In genomic region chr8:70768231-70768776, GRCm38 (mm10) we compare ENCODE assay signal across 12 mouse cellular contexts. TPM values are rescaled to one million over a fixed set of nuclear protein-coding genes. Genes with fewer than 3 reads are reported as not detected.
A peak's percentile ranks its signal among the peaks of the same experiment; 100 is the strongest.
DNase-seq lines count a peak whose midpoint lies in the region; ATAC-seq and TF ChIP-seq lines count a peak whose summit lies in the region.
"Had no signal": no experiment of that assay in that cellular context is flagged by ENCODE, and none has a peak within 500 bp of the region (broad histone marks: within the 10 kb centered on the region; RNA-seq: fewer than 3 reads in every experiment).

No protein-coding gene starts in this region.

- H3K9ac ChIP-seq in hindbrain, embryonic 15.5 days = no peak overlapping the region
- no peak overlapping the region for H3K9ac ChIP-seq in hindbrain, embryonic 11.5 days (ENCODE audit: low read depth, low read length)
- H3K9ac ChIP-seq: heart, embryonic 15.5 days; limb, embryonic 13.5 days had no signal

- H3K4me1 ChIP-seq in hindbrain, embryonic 15.5 days (replicated peaks) = peaks cover 41% of the 10 kb centered on the region
- peaks cover 8% of the 10 kb centered on the region for H3K4me1 ChIP-seq in hindbrain, embryonic 11.5 days (replicated peaks; ENCODE audit: control insufficient read depth, insufficient read depth, low read length)
- peaks cover 94% of the 10 kb centered on the region for H3K4me1 ChIP-seq in G1E (ENCODE audit: insufficient read depth, low read depth, low read length)

- no peaks in the 10 kb centered on the region for H3K9me3 ChIP-seq in hindbrain, embryonic 15.5 days
- no peaks in the 10 kb centered on the region for H3K9me3 ChIP-seq in hindbrain, embryonic 11.5 days (ENCODE audit: control insufficient read depth, low read length)
- H3K9me3 ChIP-seq in G1E (replicated peaks) = no peaks in the 10 kb centered on the region
- H3K9me3 ChIP-seq: heart, embryonic 15.5 days; limb, embryonic 13.5 days had no signal

- TF ChIP-seq CTCF in G1E (IDR thresholded peaks at IDR 0.05; ENCODE audit: low read depth, low read length) = no peak
- no peak for TF ChIP-seq CTCF in left cerebral cortex, adult 2 months (IDR thresholded peaks at IDR 0.05)

- ATAC-seq in hindbrain, embryonic 15.5 days (ENCODE audit: low FRiP score, low read depth) = 0 out of 2 replicates have a peak, but pooled peaks have one; percentile 2
- no peak for ATAC-seq in hindbrain, embryonic 11.5 days (ENCODE audit: low FRiP score)
- no peak for ATAC-seq in G1E (ENCODE audit: extremely low read depth, insufficient number of reproducible peaks, low FRiP score, poor library complexity, severe bottlenecking)
- ATAC-seq in frontal cortex, adult (ENCODE audit: low TSS enrichment) = no peak

- no peak overlapping the region for H3K27ac ChIP-seq in hindbrain, embryonic 15.5 days (replicated peaks)
- no peak overlapping the region for H3K27ac ChIP-seq in hindbrain, embryonic 11.5 days (ENCODE audit: low read depth, low read length)
- H3K27ac ChIP-seq in left cerebral cortex, adult 2 months = no peak overlapping the region
- H3K27ac ChIP-seq: heart, embryonic 15.5 days; limb, embryonic 13.5 days had no signal

- intact Hi-C loops in left cerebral cortex, adult 2 months (cut with DNase I) = loop anchor here (2.0 kb wide), 1 partner anchor 70 kb away; the partner anchor contains the start of gene Arrdc2

- H3K4me3 ChIP-seq in hindbrain, embryonic 15.5 days = no peak overlapping the region
- H3K4me3 ChIP-seq in hindbrain, embryonic 11.5 days (ENCODE audit: low read depth, low read length) = no peak overlapping the region
- H3K4me3 ChIP-seq in G1E (ENCODE audit: low read depth, low read length) = peak overlapping the region; percentile 44; the same call in 1 of the 2 replicates
- H3K4me3 ChIP-seq in left cerebral cortex, adult 2 months = no peak overlapping the region
- H3K4me3 ChIP-seq: heart, embryonic 15.5 days; limb, embryonic 13.5 days had no signal

- peaks cover 39% of the 10 kb centered on the region for H3K36me3 ChIP-seq in hindbrain, embryonic 15.5 days
- H3K36me3 ChIP-seq in hindbrain, embryonic 11.5 days (ENCODE audit: control insufficient read depth, insufficient read depth, low read length) = peaks cover 7% of the 10 kb centered on the region; the same call in 1 of the 2 replicates
- H3K36me3 ChIP-seq in G1E (replicated peaks) = peaks cover 82% of the 10 kb centered on the region

- peaks cover 21% of the 10 kb centered on the region for H3K27me3 ChIP-seq in hindbrain, embryonic 15.5 days
- H3K27me3 ChIP-seq in hindbrain, embryonic 11.5 days (ENCODE audit: control insufficient read depth, insufficient read depth, low read length) = no peaks in the 10 kb centered on the region
- no peaks in the 10 kb centered on the region; the same call in 1 of the 2 replicates for H3K27me3 ChIP-seq in G1E (ENCODE audit: insufficient read depth, low read length)
- H3K27me3 ChIP-seq: heart, embryonic 15.5 days; limb, embryonic 13.5 days had no signal

- peak; percentile 55 to 60 for DNase-seq in adrenal gland, adult (ENCODE audit: inconsistent age in 2 of 2, low spot score in 1 of 2)
- DNase-seq in adrenal gland, postnatal 14 days = no peak
- DNase-seq in hindbrain, embryonic 11.5 days (ENCODE audit: low spot score) = no peak
- DNase-seq in G1E (ENCODE audit: low spot score) = no peak
- DNase-seq in spleen, adult 12 weeks (ENCODE audit: low spot score) = peak; percentile 56
- DNase-seq in left cerebral cortex, adult 2 months (ENCODE audit: extremely low spot score in 1 of 2, low spot score in 2 of 2) = no peak
- DNase-seq: adrenal gland, postnatal 25 days; kidney, adult 18-20 months had no signal

- H3K4me2 ChIP-seq in hindbrain, embryonic 15.5 days = no peak overlapping the region
- H3K4me2 ChIP-seq in hindbrain, embryonic 11.5 days (replicated peaks; ENCODE audit: low read depth, low read length) = no peak overlapping the region
- H3K4me2 ChIP-seq: heart, embryonic 15.5 days; limb, embryonic 13.5 days had no signal

- 97% methylated on average over 32 of the region's 32 CpGs for WGBS in hindbrain, embryonic 15.5 days
- WGBS in hindbrain, embryonic 11.5 days = 95% methylated on average over 32 of the region's 32 CpGs

RNA-seq across cellular contexts. Expression of gene Mpv17l2, which starts 7.6 kb away (rescaled TPM):
- total RNA-seq in adrenal gland, postnatal 14 days (2021) = 113 and 123 TPM in 2 replicates
- polyA plus RNA-seq in hindbrain, embryonic 15.5 days (2015; fragmentation: Nextera tagmentation; extraction: Ambion mirVana) = 40.4 and 44.9 TPM in 2 replicates
- 38.7 and 40.6 TPM in 2 replicates for polyA plus RNA-seq in hindbrain, embryonic 11.5 days (2014; fragmentation: Nextera tagmentation; extraction: Ambion mirVana)
- total RNA-seq in G1E (2014; fragmentation: Nextera tagmentation) (63.1 and 67.1 TPM in 2 replicates), G1E (2017) (13.5 and 13.9 TPM in 2 replicates)
- 89.1 and 101 TPM in 2 replicates for polyA plus RNA-seq in G1E (2012)
- 10 to 100 TPM; 33.3 to 35.7 TPM for total RNA-seq in left cerebral cortex, adult 2 months (2021)

RNA-seq across cellular contexts. Expression of gene Pik3r2, which starts 8.2 kb away (rescaled TPM):
- 35.4 and 44.0 TPM in 2 replicates for total RNA-seq in adrenal gland, postnatal 14 days (2021)
- polyA plus RNA-seq in hindbrain, embryonic 15.5 days (2015; fragmentation: Nextera tagmentation; extraction: Ambion mirVana) = 104 and 113 TPM in 2 replicates
- polyA plus RNA-seq in hindbrain, embryonic 11.5 days (2014; fragmentation: Nextera tagmentation; extraction: Ambion mirVana) = 31.5 and 36.5 TPM in 2 replicates
- 7.1 and 16.3 TPM in 2 replicates for total RNA-seq in G1E (2014; fragmentation: Nextera tagmentation)
- total RNA-seq in G1E (2017) = 11.8 and 13.3 TPM in 2 replicates
- polyA plus RNA-seq in G1E (2012) = 55.0 and 68.8 TPM in 2 replicates
- 100 to 1,000 TPM; 159 to 160 TPM for total RNA-seq in left cerebral cortex, adult 2 months (2021)

RNA-seq across cellular contexts. Expression of gene Rab3a, which starts 13.8 kb away (rescaled TPM):
- 56.2 and 75.1 TPM in 2 replicates for total RNA-seq in adrenal gland, postnatal 14 days (2021)
- 503 and 561 TPM in 2 replicates for polyA plus RNA-seq in hindbrain, embryonic 15.5 days (2015; fragmentation: Nextera tagmentation; extraction: Ambion mirVana)
- 91.5 and 94.3 TPM in 2 replicates for polyA plus RNA-seq in hindbrain, embryonic 11.5 days (2014; fragmentation: Nextera tagmentation; extraction: Ambion mirVana)
- 11.2 and 11.4 TPM in 2 replicates for total RNA-seq in G1E (2014; fragmentation: Nextera tagmentation)
- 4.6 and 7.0 TPM in 2 replicates for total RNA-seq in G1E (2017)
- 10.8 and 15.4 TPM in 2 replicates for polyA plus RNA-seq in G1E (2012)
- total RNA-seq in left cerebral cortex, adult 2 months (2021) = 100 to 1,000 TPM; 808 to 835 TPM

RNA-seq across cellular contexts. Expression of gene Mast3, which starts 36.5 kb away (rescaled TPM):
- 22.9 and 28.2 TPM in 2 replicates for total RNA-seq in adrenal gland, postnatal 14 days (2021)
- 21.2 and 25.1 TPM in 2 replicates for polyA plus RNA-seq in hindbrain, embryonic 15.5 days (2015; fragmentation: Nextera tagmentation; extraction: Ambion mirVana)
- polyA plus RNA-seq in hindbrain, embryonic 11.5 days (2014; fragmentation: Nextera tagmentation; extraction: Ambion mirVana) = 11.2 and 12.3 TPM in 2 replicates
- total RNA-seq in G1E (2014; fragmentation: Nextera tagmentation) (79.8 and 104 TPM in 2 replicates), G1E (2017) (15.7 and 18.9 TPM in 2 replicates)
- polyA plus RNA-seq in G1E (2012) = 323 and 357 TPM in 2 replicates
- 100 to 1,000 TPM; 369 to 386 TPM for total RNA-seq in left cerebral cortex, adult 2 months (2021)

RNA-seq across cellular contexts. Expression of gene Il12rb1, which starts 39.9 kb away (rescaled TPM):
- 0.34 TPM in 1 of 2 replicates, not detected in the other for total RNA-seq in adrenal gland, postnatal 14 days (2021)
- 0.14 TPM in 1 of 2 replicates, not detected in the other for polyA plus RNA-seq in hindbrain, embryonic 15.5 days (2015; fragmentation: Nextera tagmentation; extraction: Ambion mirVana)
- polyA plus RNA-seq in hindbrain, embryonic 11.5 days (2014; fragmentation: Nextera tagmentation; extraction: Ambion mirVana) = 0.08 TPM in 1 of 2 replicates, not detected in the other
- total RNA-seq in G1E (2014; fragmentation: Nextera tagmentation) (1.9 and 2.7 TPM in 2 replicates), G1E (2017) (2.3 and 3.1 TPM in 2 replicates)
- polyA plus RNA-seq in G1E (2012) = 4.6 and 5.6 TPM in 2 replicates
- total RNA-seq in left cerebral cortex, adult 2 months (2021) = under 1 TPM; 0.77 to 0.82 TPM
- total RNA-seq: adrenal gland, postnatal 25 days had no signal

Comparison
In these comparisons a context has a peak if more than half of its experiments do, and no peak if none do; other contexts are left out.
1. DNase-seq: peak in adrenal gland, adult (2 of 2) and spleen, adult 12 weeks (single experiment); none in adrenal gland, postnatal 14 days (single experiment), hindbrain, embryonic 11.5 days (single experiment), G1E (single experiment) and left cerebral cortex, adult 2 months (0 of 2).
2. RNA of gene Rab3a, which starts 13.8 kb away (total RNA-seq): 808 to 835 TPM in left cerebral cortex, adult 2 months; 56.2 to 75.1 TPM in adrenal gland, postnatal 14 days and 4.6 to 11.4 TPM in G1E; every median in the first group is over 10 times any median in the second.